Mouse (Mus musculus) spleen, postnatal 4 days (tissue): ENCODE results near the gene Ccdc188.

Source experiments
- DNase-seq, 2 experiments: peaks; one replicate each; pipeline ENCODE4 v3.0.0; 2022; ENCODE audit warnings: low spot score in 2 of 2

Gene Ccdc188

GRCm38 (mm10) chr16:18235389-18236065 lies 17.8 kb downstream of the Ccdc188 start:
- DNase-seq, result peak in 1 of 2 experiments; percentile 66

DNA sequence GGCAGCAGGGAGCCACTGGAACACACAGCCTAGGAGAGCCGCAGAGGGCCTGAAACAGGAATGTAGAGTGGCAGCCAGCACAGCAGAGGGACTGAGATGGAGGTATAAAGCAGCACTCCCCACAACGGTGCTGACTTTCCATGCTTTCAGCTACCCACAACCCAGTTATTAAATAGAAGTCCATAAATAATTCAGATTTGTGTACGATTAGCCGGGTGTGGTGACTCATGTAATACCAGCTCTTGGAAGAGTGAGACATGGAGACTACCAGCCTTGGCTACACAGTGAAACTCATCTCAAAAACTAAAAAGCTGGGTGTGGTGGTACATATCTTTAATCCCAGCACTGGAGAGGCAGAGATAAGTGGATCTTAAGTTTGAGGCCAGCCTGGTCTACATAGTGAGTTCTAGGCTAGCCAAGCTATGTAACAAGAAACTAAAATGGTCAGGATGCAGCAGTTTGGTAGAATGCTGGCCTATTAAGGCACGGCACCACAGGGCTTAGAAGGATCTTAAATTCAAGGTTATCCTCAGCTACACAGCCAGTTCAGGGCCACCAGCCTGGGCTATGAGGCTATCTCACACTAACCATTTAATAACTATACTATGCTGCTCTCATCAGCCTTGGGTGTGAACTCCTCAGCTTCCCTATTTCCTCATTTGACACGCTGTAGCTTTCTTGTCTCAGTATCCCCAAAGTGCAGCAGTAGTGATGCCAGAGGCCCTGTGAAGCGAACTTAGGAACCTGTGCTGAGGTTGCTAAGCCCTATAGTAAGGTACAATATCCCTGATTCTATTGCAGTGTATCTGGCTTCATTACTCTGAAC lies 19.2 kb downstream of the Ccdc188 start:
- DNase-seq, result no peak

DNA sequence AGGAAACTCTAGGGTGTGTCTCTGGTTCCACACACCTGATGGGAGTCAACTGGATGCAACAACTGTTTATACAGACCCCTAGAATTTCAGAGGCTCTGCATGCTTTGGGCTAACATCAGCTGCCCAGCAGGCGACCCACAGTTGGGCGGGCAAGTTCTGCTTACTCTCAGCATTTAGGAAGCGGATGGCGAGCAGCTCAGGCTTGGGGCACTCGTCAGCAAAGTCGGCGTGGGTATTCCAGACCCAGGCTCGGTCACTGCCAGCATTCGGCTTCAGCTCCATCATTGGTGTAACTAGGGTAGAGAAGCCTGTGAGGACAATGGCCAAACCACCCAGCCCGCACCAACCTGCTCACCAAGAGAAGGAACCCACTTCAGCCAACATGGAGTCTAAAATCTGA lies 23.9 kb downstream of the Ccdc188 start:
- DNase-seq, result peak in 1 of 2 experiments; percentile 59

- peak in 1 of 2 experiments; percentile 75 for DNase-seq
These were observed 30.1 kb downstream of the Ccdc188 start for GRCm38 (mm10) chr16:18247521-18248399.

DNA sequence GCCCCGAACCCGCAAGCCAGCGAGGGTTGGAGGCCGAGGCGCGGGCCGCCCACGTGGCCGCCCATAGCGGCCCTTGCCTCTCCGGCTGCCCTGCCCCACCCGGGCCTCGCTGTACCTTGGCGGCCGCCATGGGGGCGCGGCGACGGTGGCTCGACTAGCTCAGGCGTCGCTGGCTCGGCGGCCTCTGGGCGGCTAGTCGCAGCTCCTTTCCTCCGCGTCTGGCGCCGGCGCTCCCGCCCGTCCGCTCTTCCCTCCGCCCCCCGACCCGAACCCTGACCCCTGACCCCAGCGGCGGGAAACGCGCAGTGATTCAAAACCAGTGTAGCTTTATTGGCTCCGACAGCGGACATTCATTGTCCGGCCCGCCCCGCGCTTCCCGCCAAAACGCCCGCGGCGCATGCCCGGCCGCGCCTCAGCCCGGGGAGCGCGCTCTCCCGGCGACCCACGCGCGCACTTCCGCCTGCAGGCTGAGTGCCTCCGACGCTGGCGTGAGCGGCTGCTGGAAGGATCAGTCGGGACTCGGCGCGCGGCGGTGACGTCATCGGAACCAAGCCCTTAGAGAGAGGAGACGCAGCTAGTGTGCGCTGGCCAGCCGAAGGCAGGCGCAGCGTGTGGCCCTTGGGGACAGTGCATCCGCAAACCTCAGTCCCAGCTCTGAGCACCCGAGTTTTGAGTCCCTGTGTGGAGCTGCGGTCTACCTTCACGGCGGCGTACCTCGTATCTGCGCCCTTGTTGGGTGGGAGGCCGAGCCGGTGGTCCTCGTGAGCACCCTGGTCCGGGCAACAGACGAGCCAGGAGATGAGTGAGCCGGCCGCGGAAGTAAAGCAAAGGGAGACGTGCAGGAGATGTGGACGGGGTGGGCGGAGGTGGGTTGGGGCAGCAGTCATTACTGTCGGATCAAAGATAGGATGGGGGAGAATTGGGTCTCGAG lies 31.0 kb downstream of the Ccdc188 start, which contains the start of the genes Trmt2a and Ranbp1:
Gene Trmt2a, plus strand, starts transcription at position 247 of the 931 bp plus-strand sequence.
Gene Ranbp1, minus strand, starts transcription at position 300 of the 931 bp plus-strand sequence.
- DNase-seq, result peak; percentile 97 to 99

GRCm38 (mm10) chr16:18249364-18249967 lies 31.8 kb downstream of the Ccdc188 start:
- DNase-seq, result peak; percentile 65 to 84

DNA sequence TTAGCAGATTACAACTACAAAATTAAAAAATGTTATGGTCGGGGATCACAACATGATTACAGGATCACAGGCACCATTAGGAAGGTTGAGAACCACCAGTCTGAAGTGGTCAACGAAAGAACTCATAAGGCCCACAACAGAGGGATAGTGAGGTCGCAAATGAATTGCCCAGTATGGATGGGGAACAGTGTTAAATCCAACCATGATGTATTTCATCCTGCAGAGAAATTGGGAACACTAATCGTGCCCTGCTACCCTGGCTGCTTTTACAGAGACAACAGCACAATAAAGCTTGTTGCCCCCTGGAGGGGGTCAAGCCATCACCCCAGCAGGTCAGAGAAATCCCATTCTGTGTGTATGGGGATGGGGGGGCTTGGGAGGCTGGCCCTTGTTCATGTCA lies 32.6 kb downstream of the Ccdc188 start:
- no peak for DNase-seq

- DNase-seq, result no peak
These were observed 33.4 kb downstream of the Ccdc188 start for GRCm38 (mm10) chr16:18250828-18251790.

DNA sequence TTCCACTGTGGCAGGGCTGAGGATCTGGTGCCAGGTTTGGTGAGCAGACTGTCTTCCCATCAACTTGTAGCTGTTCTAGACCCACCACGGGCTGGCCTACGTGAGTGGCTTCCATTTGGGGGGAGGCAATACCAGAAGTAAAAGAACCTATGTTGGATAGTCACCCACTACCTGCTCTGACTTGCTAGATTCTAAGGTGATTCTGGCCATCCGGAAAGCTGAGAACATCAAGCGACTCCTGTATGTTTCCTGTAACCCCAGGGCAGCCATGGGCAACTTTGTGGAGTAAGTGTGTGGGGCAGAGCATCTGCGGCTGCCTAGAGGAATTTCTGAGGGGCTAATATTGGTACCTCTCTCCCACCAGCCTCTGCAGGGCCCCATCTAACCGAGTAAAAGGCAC lies 35.1 kb downstream of the Ccdc188 start:
- no peak for DNase-seq

DNA sequence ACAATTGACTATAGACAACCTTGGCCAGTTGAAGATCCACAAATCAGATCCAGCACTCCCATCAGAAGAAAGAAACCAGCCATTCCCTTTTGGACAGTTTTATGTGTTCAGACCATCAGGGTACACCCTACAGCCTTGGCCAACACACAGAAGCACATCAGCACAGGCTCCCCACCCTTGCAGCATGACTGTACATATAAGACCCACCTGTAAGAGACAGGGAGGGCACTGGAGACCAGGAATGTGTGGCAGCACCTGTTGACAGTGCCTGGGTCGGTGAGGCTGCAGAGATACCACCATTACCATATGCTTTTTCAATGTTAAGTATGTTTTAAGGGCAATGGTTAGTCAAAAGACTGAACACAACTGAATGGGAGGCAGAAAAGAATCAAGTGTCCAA lies 36.2 kb downstream of the Ccdc188 start:
- DNase-seq, result no peak

GRCm38 (mm10) chr16:18258221-18258620 lies 40.5 kb downstream of the Ccdc188 start, which contains the start of gene Gm49776:
Gene Gm49776 (minus strand): TSS chr16:18258321.
- DNase-seq, result no peak

GRCm38 (mm10) chr16:18265024-18265423 lies 47.3 kb downstream of the Ccdc188 start:
- no peak for DNase-seq

GRCm38 (mm10) chr16:18268182-18268581 lies 50.5 kb downstream of the Ccdc188 start:
- no peak for DNase-seq
